Mouse (Mus musculus) lung, postnatal 0 days (tissue): ENCODE results near the gene Arl8a.

Experiments used
- CTCF ChIP-seq: IDR thresholded peaks from 2 replicates; pipeline ENCODE4 v1.5.1; 2016; ENCODE audit warnings: antibody characterized with exemption, mild to moderate bottlenecking
- EP300 ChIP-seq: IDR thresholded peaks from 2 replicates; pipeline ENCODE4 v1.6.1; 2016; ENCODE audit warnings: antibody characterized with exemption, mild to moderate bottlenecking, control low read depth

DNA sequence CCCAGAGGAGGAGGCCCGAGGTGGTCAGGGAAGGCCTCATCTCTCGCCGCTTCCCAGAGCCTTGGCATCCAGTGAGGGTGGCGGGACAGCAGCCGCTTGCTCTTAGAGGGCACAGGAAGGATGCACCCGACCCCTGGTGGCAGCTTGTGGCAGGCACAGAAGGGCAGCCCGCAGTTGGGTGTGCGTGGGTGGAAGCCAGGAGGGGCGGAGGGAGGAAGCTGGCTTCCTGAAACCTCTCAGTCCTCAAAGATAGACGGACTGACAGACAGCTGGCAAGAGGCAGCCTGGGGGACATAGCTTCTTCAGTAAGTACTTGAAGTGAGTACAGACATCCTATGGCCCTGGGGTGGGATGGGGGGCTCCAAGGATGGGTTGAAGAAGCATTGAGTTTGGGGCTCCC, 14.2 kb upstream of the Arl8a start, which contains the start of gene Ptpn7:
- TF ChIP-seq CTCF = peak; percentile 90
- no peak for TF ChIP-seq EP300
